ENCODE assay signal across 10 mouse cellular contexts in genomic region chr7:57538565-57538964, GRCm38 (mm10). TPM values are rescaled to one million over a fixed set of nuclear protein-coding genes. Genes with fewer than 3 reads are reported as not detected.
DNase-seq lines count a peak whose midpoint lies in the region; ATAC-seq and TF ChIP-seq lines count a peak whose summit lies in the region.
"Had no signal": no experiment of that assay in that cellular context is flagged by ENCODE, and none has a peak within 500 bp of the region (broad histone marks: within the 10 kb centered on the region; RNA-seq: fewer than 3 reads in every experiment).

No protein-coding gene starts in this region.

- no peak overlapping the region for H3K4me3 ChIP-seq in hindbrain, embryonic 10.5 days
- no peak overlapping the region for H3K4me3 ChIP-seq in hindbrain, embryonic 14.5 days (replicated peaks; ENCODE audit: low read length)
- no peak overlapping the region for H3K4me3 ChIP-seq in forebrain, postnatal 0 days (ENCODE audit: low read depth, low read length)

- H3K9me3 ChIP-seq in hindbrain, embryonic 10.5 days: no peaks in the 10 kb centered on the region
- H3K9me3 ChIP-seq in hindbrain, embryonic 14.5 days (ENCODE audit: control insufficient read depth, low read length): no peaks in the 10 kb centered on the region
- no peaks in the 10 kb centered on the region for H3K9me3 ChIP-seq in forebrain, postnatal 0 days (ENCODE audit: low read length)

- ATAC-seq in hindbrain, embryonic 14.5 days (ENCODE audit: low FRiP score): no peak
- ATAC-seq in forebrain, postnatal 0 days: no peak

- no peak overlapping the region for H3K4me2 ChIP-seq in hindbrain, embryonic 14.5 days (replicated peaks)
- no peak overlapping the region for H3K4me2 ChIP-seq in forebrain, postnatal 0 days (ENCODE audit: low read depth)

- WGBS in hindbrain, embryonic 10.5 days: 20% methylated on average over 7 of the region's 7 CpGs
- WGBS in hindbrain, embryonic 14.5 days: 22% methylated on average over 7 of the region's 7 CpGs
- WGBS in forebrain, postnatal 0 days: 21% methylated on average over 7 of the region's 7 CpGs

- peak; percentile 20 for DNase-seq in hindbrain, embryonic 10.5 days (ENCODE audit: low spot score)
- no peak for DNase-seq in hindbrain, embryonic 14.5 days (ENCODE audit: low spot score)
- peak; percentile 64 for DNase-seq in 416B (ENCODE audit: low read depth)
- peak; percentile 85 for DNase-seq in ZHBTc4 (ENCODE audit: low read depth, low spot score)
- DNase-seq in forebrain, postnatal 0 days: no peak
- DNase-seq in spleen, adult 18-20 months: no peak
- no peak for DNase-seq in frontal cortex, postnatal 14 days (ENCODE audit: low spot score in 2 of 2)
- DNase-seq in spleen, postnatal 14 days (ENCODE audit: low spot score in 2 of 2): no peak

- no peaks in the 10 kb centered on the region for H3K4me1 ChIP-seq in hindbrain, embryonic 10.5 days (replicated peaks)
- H3K4me1 ChIP-seq in hindbrain, embryonic 14.5 days (replicated peaks; ENCODE audit: control insufficient read depth, insufficient read depth, low read length): no peaks in the 10 kb centered on the region
- no peaks in the 10 kb centered on the region for H3K4me1 ChIP-seq in forebrain, postnatal 0 days (ENCODE audit: insufficient read depth)

- no peak overlapping the region for H3K9ac ChIP-seq in hindbrain, embryonic 14.5 days
- no peak overlapping the region for H3K9ac ChIP-seq in forebrain, postnatal 0 days

- no peaks in the 10 kb centered on the region for H3K36me3 ChIP-seq in hindbrain, embryonic 10.5 days
- no peaks in the 10 kb centered on the region for H3K36me3 ChIP-seq in hindbrain, embryonic 14.5 days (replicated peaks; ENCODE audit: control insufficient read depth, insufficient read depth)
- no peaks in the 10 kb centered on the region for H3K36me3 ChIP-seq in forebrain, postnatal 0 days (ENCODE audit: insufficient read depth)

- H3K27me3 ChIP-seq in hindbrain, embryonic 10.5 days (ENCODE audit: insufficient read depth, poor library complexity, severe bottlenecking): no peaks in the 10 kb centered on the region
- H3K27me3 ChIP-seq in hindbrain, embryonic 14.5 days (ENCODE audit: control insufficient read depth, insufficient read depth, low read length): no peaks in the 10 kb centered on the region
- no peaks in the 10 kb centered on the region for H3K27me3 ChIP-seq in forebrain, postnatal 0 days (ENCODE audit: insufficient read depth, low read length)

- H3K27ac ChIP-seq in hindbrain, embryonic 10.5 days: no peak overlapping the region
- no peak overlapping the region for H3K27ac ChIP-seq in hindbrain, embryonic 14.5 days
- no peak overlapping the region for H3K27ac ChIP-seq in forebrain, postnatal 0 days (ENCODE audit: low read depth, low read length)

- TF ChIP-seq CTCF in forebrain, postnatal 0 days (IDR thresholded peaks at IDR 0.05; ENCODE audit: low read depth): peak; percentile 51

RNA-seq across cellular contexts. Expression of gene Gabra5, which starts 28.7 kb away (rescaled TPM):
- 0.27 and 0.46 TPM in 2 replicates for polyA plus RNA-seq in hindbrain, embryonic 10.5 days (2016; fragmentation: Nextera tagmentation; extraction: Ambion mirVana)
- polyA plus RNA-seq in hindbrain, embryonic 14.5 days (2014; fragmentation: Nextera tagmentation; extraction: Ambion mirVana): 50.9 and 70.0 TPM in 2 replicates
- total RNA-seq in forebrain, postnatal 0 days (2014; rRNA removed): 102 and 105 TPM in 2 replicates
- polyA plus RNA-seq in forebrain, postnatal 0 days (2015; fragmentation: Nextera tagmentation; extraction: Ambion mirVana): 108 and 115 TPM in 2 replicates
- polyA plus RNA-seq: heart, embryonic 16.5 days; lung, embryonic 16.5 days had no signal

Comparison
In these comparisons a context has a peak if more than half of its experiments do, and no peak if none do; other contexts are left out.
1. DNase-seq: peak in hindbrain, embryonic 10.5 days (single experiment), 416B (single experiment) and ZHBTc4 (single experiment); none in hindbrain, embryonic 14.5 days (single experiment), forebrain, postnatal 0 days (single experiment), spleen, adult 18-20 months (0 of 2), frontal cortex, postnatal 14 days (0 of 2) and spleen, postnatal 14 days (0 of 2).
2. RNA of gene Gabra5, which starts 28.7 kb away (polyA plus RNA-seq): 108 to 115 TPM in forebrain, postnatal 0 days and 50.9 to 70.0 TPM in hindbrain, embryonic 14.5 days; 0.27 to 0.46 TPM in hindbrain, embryonic 10.5 days; every median in the first group is over 10 times any median in the second.